Mouse (Mus musculus): ENCODE data around the gene Ddx27. TPM values are rescaled to one million over a fixed set of nuclear protein-coding genes. Genes with fewer than 3 reads are reported as not detected.

The Ddx27 gene
- total and polyA plus RNA-seq, 2 experiments = 11.2 to 13.4 TPM

GRCm38 (mm10) chr2:167066528-167067516, 51.8 kb downstream of the Ddx27 start:
- Histone ChIP-seq H3K27me3 (ENCODE audit: control insufficient read depth, insufficient read depth, low read length) (no peaks in the 10 kb centered on the region), H3K4me1 (ENCODE audit: control insufficient read depth, insufficient read depth, low read length) (peaks cover 3% of the 10 kb centered on the region; the same call in 1 of the 2 replicates), H3K9ac (ENCODE audit: low read depth, low read length) (no peak overlapping the region), H3K79me2 (ENCODE audit: control insufficient read depth, insufficient read depth, low read length) (peaks cover 7% of the 10 kb centered on the region; the same call in 1 of the 2 replicates), H3K4me3 (ENCODE audit: insufficient read depth, low read depth, low read length) (no peak overlapping the region), H3K36me3 (ENCODE audit: control insufficient read depth, insufficient read depth, low read length) (peaks cover 17% of the 10 kb centered on the region; the same call in 1 of the 2 replicates), H3K27ac (replicated peaks; ENCODE audit: insufficient read depth, low read depth, low read length) (no peak overlapping the region)
- WGBS = 51% methylated on average over 6 of the region's 6 CpGs
- no peak for DNase-seq (ENCODE audit: extremely low read depth, low read depth, low spot score)
- TF ChIP-seq CTCF (IDR thresholded peaks at IDR 0.05; ENCODE audit: low read depth, low read length) (no peak), POLR2A (IDR thresholded peaks at IDR 0.05; ENCODE audit: extremely low read depth, insufficient read depth, low read length) (no peak)

GRCm38 (mm10) chr2:167067575-167067974, 52.6 kb downstream of the Ddx27 start:
- no peak overlapping the region for H3K9ac ChIP-seq (ENCODE audit: low read depth, low read length)
- no peak for TF ChIP-seq CTCF (IDR thresholded peaks at IDR 0.05; ENCODE audit: low read depth, low read length)
- no peak for TF ChIP-seq POLR2A (IDR thresholded peaks at IDR 0.05; ENCODE audit: extremely low read depth, insufficient read depth, low read length)
- WGBS = 49% methylated on average over 6 of the region's 6 CpGs
- H3K36me3 ChIP-seq (ENCODE audit: control insufficient read depth, insufficient read depth, low read length) = peaks cover 17% of the 10 kb centered on the region; the same call in 1 of the 2 replicates
- H3K27ac ChIP-seq (replicated peaks; ENCODE audit: insufficient read depth, low read depth, low read length) = no peak overlapping the region
- H3K4me3 ChIP-seq (ENCODE audit: insufficient read depth, low read depth, low read length) = no peak overlapping the region
- no peaks in the 10 kb centered on the region for H3K27me3 ChIP-seq (ENCODE audit: control insufficient read depth, insufficient read depth, low read length)
- peaks cover 2% of the 10 kb centered on the region; the same call in 1 of the 2 replicates for H3K4me1 ChIP-seq (ENCODE audit: control insufficient read depth, insufficient read depth, low read length)
- DNase-seq (ENCODE audit: extremely low read depth, low read depth, low spot score) = no peak
- peaks cover 2% of the 10 kb centered on the region; the same call in 1 of the 2 replicates for H3K79me2 ChIP-seq (ENCODE audit: control insufficient read depth, insufficient read depth, low read length)

GRCm38 (mm10) chr2:167070341-167070740, 55.3 kb downstream of the Ddx27 start:
- peaks cover 8% of the 10 kb centered on the region; the same call in 1 of the 2 replicates for H3K36me3 ChIP-seq (ENCODE audit: control insufficient read depth, insufficient read depth, low read length)
- DNase-seq (ENCODE audit: extremely low read depth, low read depth, low spot score) = no peak
- H3K4me1 ChIP-seq (ENCODE audit: control insufficient read depth, insufficient read depth, low read length) = no peaks in the 10 kb centered on the region
- no peak overlapping the region for H3K4me3 ChIP-seq (ENCODE audit: insufficient read depth, low read depth, low read length)
- H3K27me3 ChIP-seq (ENCODE audit: control insufficient read depth, insufficient read depth, low read length) = no peaks in the 10 kb centered on the region
- H3K27ac ChIP-seq (replicated peaks; ENCODE audit: insufficient read depth, low read depth, low read length) = no peak overlapping the region
- WGBS = 71% methylated on average over 6 of the region's 6 CpGs
- no peak overlapping the region for H3K9ac ChIP-seq (ENCODE audit: low read depth, low read length)
- TF ChIP-seq CTCF (IDR thresholded peaks at IDR 0.05; ENCODE audit: low read depth, low read length) = no peak
- no peak for TF ChIP-seq POLR2A (IDR thresholded peaks at IDR 0.05; ENCODE audit: extremely low read depth, insufficient read depth, low read length)
- no peaks in the 10 kb centered on the region for H3K79me2 ChIP-seq (ENCODE audit: control insufficient read depth, insufficient read depth, low read length)

GRCm38 (mm10) chr2:167071266-167071640, 56.3 kb downstream of the Ddx27 start:
- Histone ChIP-seq H3K4me1 (ENCODE audit: control insufficient read depth, insufficient read depth, low read length) (no peaks in the 10 kb centered on the region), H3K79me2 (ENCODE audit: control insufficient read depth, insufficient read depth, low read length) (no peaks in the 10 kb centered on the region), H3K36me3 (ENCODE audit: control insufficient read depth, insufficient read depth, low read length) (no peaks in the 10 kb centered on the region), H3K27ac (replicated peaks; ENCODE audit: insufficient read depth, low read depth, low read length) (no peak overlapping the region), H3K27me3 (ENCODE audit: control insufficient read depth, insufficient read depth, low read length) (no peaks in the 10 kb centered on the region), H3K4me3 (ENCODE audit: insufficient read depth, low read depth, low read length) (peak overlapping the region; percentile 7), H3K9ac (ENCODE audit: low read depth, low read length) (no peak overlapping the region; the same call in 1 of the 2 replicates)
- no peak for DNase-seq (ENCODE audit: extremely low read depth, low read depth, low spot score)
- TF ChIP-seq CTCF (IDR thresholded peaks at IDR 0.05; ENCODE audit: low read depth, low read length) (no peak), POLR2A (IDR thresholded peaks at IDR 0.05; ENCODE audit: extremely low read depth, insufficient read depth, low read length) (no peak)
- WGBS = 23% methylated on average over 12 of the region's 12 CpGs

GRCm38 (mm10) chr2:167071641-167072601, 56.9 kb downstream of the Ddx27 start:
- WGBS = 15% methylated on average over 22 of the region's 22 CpGs
- H3K4me1 ChIP-seq (ENCODE audit: control insufficient read depth, insufficient read depth, low read length) = no peaks in the 10 kb centered on the region
- H3K4me3 ChIP-seq (ENCODE audit: insufficient read depth, low read depth, low read length) = peak overlapping the region; percentile 7
- DNase-seq (ENCODE audit: extremely low read depth, low read depth, low spot score) = peak; percentile 55
- H3K36me3 ChIP-seq (ENCODE audit: control insufficient read depth, insufficient read depth, low read length) = no peaks in the 10 kb centered on the region
- H3K27me3 ChIP-seq (ENCODE audit: control insufficient read depth, insufficient read depth, low read length) = no peaks in the 10 kb centered on the region
- no peak overlapping the region for H3K27ac ChIP-seq (replicated peaks; ENCODE audit: insufficient read depth, low read depth, low read length)
- H3K9ac ChIP-seq (ENCODE audit: low read depth, low read length) = no peak overlapping the region
- H3K79me2 ChIP-seq (ENCODE audit: control insufficient read depth, insufficient read depth, low read length) = no peaks in the 10 kb centered on the region
- TF ChIP-seq CTCF (IDR thresholded peaks at IDR 0.05; ENCODE audit: low read depth, low read length) = peak; percentile 100
- no peak for TF ChIP-seq POLR2A (IDR thresholded peaks at IDR 0.05; ENCODE audit: extremely low read depth, insufficient read depth, low read length)

Data from liver, adult 2 months (tissue).